Mouse (Mus musculus) ZHBTc4 (cell line): Measurements from ENCODE around the gene Rtraf.
A peak's percentile ranks its signal among the peaks of the same experiment; 100 is the strongest.

Source experiments
- DNase-seq: peaks from one replicate; pipeline ENCODE4 v3.0.0-alpha.2; 2011; ENCODE audit warnings: low read depth, low spot score

The Rtraf gene

DNA sequence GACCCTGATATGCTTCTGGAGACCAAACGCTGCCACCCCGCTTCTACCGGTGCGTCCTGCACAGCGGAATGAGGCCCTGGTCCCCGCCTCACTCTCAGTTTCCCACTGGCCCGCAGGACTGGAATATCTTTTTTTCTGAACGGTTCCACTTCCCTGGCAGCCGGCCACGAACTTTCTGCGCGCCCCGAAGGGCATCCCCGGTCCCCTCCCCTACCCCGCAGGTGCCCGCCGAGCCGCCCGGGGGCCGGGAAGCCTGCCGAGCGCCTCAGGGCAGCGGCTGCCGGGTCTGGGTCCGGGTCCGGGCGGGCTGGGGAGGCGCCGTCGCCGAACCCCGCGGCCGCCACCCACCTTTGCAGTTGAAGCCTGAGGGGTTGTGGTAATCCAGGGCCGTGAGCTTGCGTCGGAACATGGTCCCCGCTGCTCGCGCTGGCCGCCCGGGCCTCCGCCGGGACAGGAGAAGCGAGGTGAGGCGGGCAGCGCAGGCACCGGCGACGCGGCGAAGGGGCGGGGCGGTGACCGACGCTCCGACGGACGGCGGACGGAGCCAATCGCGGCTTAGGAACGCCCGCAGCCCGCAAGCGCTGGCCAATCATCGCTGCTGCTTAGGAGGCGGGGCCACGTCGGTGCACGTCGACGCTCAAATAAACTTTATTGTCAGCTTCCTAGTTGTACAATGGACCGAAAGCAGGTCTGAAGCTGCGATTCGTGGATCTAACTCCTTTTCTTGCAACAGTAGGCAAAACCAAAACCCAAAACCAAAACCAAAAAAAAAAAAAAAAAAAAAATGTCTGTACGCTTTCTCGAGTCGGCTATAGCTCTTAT, at the start of gene Rtraf:
Rtraf (minus strand) TSS at position 504 of the 822 bp plus-strand sequence.
- DNase-seq, result peak; percentile 97

DNA sequence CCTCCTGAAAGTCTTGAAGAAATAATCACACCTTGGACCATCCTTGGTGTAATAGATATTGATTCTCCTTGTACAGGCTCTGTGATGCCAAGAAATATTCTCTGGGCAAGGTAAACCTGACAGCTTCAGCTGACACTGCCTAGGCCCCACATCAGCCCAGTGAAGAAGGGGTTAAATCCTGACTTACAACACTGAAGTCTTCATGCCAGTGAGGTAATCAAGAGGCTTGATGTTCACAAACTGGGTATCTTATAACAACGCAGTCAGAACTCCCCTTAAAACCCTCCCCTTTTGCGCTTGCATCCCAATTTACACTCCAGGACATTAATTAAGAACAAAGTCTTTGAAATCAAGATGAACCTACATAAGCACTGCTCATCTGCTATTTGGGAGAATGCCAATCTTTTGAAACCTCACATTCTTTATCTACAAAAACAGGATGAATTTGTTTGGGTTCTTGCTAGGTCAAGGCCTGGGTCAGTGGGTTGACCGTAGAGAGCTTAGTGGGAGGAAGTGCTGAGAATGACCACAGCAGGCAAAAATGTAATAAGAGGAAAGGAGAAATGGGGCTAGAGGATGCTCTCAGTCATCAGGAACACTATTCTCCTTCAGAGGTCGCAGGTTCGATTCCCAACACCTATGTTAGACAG, 43.8 kb upstream of the Rtraf start:
- DNase-seq, result no peak

DNA sequence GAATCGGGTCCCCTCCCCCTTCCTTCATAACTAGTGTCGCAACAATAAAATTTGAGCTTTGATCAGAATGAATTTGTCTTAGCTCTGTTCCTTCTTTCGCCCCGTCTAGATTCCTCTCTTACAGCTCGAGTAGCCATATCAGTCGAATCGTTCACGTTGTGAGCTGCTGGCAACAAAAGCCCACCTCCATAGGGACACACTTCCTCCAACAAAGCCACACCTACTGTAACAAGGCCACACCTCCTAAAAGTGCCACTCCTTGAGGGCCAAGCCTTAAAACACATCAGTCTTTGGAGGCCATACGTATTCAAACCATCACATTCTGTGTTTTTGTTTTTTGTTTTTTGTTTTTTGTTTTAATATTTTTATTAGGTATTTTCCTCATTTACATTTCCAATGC, 41.5 kb upstream of the Rtraf start:
- peak; percentile 21 for DNase-seq

DNA sequence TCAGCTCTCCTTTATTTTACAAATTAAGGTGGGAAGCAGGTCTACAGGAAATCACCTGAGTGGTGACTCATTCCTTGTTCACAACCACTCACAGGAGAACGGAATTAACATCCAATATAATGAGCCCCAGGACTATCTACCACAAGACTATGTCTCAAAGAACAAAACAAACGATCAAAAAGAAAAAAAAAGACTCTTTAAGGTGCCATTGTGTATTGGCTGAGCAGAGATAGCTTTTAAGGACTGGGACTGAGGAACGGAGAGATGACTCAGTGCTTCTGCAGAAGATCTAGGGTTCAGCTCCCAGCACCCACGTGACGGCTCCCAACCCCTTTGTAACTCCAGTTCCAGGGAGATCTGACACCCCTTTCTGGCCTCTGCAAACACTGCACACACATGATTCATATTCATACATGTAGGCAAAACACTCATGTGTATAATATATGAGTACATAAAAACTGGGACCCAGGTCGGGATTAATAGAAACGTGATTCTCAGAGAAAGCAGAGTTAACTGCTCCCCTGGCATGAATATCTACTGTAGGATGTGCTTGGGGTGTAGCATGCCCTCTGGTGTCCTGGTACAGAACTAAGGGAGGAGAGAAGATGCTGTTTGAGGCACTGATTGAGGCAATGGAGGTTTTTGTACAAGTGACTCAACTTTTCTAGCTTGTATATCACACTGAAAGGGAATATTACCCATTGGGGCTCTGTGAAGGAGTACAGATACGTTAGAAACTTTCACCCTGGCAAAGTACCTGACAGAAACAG, 37.9 kb upstream of the Rtraf start:
- DNase-seq, result peak; percentile 82

DNA sequence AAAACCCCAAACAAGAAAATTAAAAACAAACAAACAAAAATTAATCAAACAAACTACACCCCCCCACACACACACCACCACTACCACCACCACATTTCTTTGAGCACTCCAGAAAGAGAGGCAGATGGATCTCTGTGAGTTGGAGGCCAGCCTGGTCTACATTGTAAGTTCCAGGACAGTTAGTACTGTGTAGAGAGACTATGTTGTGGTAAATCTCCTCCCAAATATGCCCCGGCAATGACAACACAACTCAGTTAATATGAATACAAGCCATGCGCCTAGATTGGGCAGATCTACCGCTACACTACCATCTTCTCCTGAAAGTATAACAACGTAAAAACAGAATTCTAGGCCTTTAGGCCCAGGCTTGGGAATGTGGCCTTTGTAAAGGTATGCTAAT, 36.7 kb upstream of the Rtraf start:
- peak; percentile 54 for DNase-seq

DNA sequence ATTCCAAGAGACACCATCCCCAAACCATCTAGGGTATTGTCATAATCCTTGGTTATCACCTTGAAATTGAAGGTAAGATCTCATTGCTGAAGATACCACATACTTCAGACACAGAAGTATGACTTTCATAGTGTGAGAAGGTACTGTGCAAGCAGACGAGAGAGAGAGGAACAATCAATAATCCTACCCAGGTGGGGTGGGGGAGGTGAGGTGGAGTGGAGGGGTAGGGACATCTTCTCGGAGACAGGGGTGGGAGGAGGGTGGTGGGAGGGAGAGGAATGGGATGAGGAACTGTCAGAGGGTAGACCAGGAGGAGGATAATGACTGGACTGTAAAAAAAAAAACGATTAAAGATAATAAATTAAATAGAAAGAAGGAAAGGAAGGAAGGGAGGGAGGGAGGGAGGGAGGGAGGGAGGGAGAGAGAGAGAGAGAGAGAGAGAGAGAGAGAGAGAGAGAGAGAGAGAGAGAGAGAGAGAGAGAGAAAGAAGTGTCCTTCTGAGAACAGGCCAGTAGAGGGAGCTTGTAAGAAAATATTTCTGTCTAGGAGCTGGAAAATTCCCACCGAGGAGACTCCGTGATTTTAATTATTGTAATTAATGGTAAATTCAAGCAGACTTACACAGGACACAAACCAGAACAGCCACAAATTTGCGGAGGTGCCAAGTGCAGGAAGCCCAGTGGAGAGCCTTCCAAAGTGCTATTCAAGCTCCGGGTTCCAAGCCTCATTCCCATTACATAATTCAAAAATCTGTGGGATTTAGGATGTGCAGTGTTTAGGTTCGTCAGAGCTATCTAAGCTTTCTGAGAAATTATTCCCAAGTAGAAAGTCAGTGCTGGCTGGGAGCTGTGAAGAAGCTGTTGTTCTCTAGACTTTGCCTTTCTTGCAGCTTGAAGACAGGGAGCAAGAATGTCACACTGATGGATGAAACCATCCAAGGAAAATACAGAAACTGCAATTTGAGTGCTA, 35.5 kb upstream of the Rtraf start:
- peak; percentile 55 for DNase-seq

DNA sequence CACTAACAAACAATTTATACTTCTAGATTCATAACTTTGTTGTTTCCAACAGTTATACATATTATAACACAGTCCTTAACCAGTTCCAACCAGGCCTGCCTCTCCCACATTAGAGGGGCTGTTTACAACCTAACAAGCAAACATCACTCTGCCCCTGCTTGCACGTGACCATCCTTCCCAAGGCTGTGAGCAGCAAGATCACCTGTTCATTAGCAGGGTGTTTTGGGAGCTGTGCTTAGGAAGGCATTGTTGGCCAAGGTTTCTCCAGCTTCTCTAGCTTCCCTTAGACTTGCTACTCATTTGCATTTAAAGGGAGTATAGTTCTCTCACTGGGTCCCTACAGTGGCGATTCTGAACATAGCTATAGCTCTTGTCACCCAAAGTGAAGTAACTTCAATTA, 34.7 kb upstream of the Rtraf start:
- DNase-seq, result peak; percentile 80

DNA sequence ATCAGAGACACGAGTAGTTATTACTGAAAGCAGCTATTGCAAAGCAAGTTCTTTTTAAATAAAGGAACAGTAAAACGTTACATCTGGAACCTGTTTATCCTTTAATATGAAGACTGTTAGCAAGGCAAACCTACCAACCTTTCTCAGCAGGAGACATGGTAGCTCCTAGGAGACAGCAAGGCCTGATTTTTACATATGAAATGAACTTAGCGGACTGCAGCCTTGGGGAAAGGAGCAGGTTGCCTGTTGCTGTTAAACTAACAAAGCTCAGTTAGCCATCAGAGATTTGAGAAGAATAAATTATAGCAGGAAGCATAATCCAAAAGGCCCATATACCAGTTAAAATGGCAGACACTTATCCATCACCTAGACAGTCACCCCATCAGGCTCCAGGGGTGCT, 29.8 kb upstream of the Rtraf start:
- DNase-seq, result peak; percentile 59

DNA sequence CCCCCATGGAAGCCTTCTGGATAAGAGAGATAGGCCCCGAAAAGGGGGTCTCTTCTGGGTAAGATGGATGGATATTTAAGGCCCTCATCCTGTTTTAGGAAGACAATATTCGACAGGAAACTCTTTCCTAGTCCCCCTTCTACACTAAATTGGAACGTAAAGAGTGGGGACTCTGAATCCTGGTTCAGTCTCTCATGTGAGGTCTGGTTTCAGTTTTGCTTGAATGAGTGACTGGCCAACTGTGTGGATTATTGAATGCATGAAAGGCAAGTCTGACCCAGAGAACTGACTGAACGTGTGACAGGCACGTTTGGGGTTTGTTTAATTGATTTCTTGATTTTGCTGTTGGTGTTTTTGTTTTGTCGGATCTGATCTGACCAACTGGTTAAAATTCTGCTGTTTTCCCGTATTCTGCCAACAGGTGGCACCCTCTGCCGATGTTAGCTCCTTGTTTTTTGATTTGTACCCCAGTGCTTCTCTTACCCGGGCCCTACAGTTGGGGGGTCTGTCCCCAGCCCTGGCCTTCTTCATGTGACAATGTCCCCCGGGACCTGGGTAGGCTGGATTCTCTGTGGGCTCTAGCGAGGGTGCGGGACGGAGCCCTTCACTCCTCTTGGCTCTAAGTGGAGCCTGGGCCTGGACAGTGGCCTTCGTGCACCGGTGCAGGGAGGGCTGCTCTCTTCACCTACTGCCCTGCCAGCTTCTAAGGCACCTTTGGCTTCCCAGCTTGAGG, 16.1 kb upstream of the Rtraf start:
- peak; percentile 73 for DNase-seq

DNA sequence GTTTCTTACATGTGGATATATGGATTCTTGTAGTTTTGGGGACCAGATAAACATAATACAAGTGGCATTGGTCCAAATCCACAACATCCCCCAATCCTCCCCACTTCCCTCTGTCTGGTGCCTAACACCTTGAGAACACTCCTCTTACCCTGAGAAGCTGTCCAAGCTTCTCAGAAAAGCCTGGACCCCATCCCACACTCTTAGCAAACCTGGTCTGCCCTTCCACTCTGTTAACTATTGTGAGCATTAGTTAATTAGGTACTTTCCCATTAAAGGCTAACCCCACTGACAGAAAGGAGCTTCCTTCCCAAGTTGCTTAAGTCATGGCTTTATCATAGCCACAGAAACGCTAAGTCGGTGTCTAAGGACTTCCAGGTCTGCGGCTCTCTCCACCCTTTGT, 12.7 kb upstream of the Rtraf start:
- DNase-seq, result no peak

DNA sequence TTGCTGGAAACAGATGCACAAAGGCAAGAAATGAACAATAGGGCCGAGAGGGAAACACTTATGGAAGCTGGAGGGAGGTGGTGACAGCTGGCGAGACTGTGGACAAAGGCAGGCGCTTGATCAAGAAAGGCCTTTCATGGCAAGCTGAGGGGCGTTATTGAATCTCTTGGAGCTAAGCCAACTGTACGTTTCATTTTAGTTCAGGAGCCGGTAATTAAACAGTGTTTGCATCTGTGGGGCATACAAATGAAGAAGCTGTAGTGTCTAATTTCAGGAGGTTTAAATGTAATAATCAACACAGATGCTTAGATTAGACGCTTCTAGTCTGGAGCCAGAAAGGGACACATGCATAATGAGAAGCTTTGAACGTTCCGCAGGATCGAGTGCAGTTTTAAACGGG, 1.9 kb upstream of the Rtraf start:
- no peak for DNase-seq

DNA sequence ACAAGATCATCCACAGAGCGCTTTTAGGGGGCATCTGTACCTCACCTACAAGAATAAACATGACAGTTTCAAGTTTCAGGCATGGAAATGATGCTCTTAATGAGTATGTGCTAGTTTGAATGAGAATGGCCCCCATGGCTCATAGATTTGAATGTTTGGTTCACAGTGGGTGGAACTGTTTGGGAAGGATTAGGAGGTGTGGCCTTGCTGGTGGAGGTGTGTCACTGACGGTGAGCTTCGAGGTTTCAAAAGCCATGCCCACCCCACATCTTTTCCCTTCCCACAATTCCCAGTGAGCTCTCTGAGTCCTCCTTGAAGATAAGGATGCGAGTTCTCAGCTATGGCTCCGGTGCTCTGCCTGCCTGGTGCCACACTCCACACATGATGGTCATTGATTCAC, 1.9 kb downstream of the Rtraf start:
- DNase-seq, result peak; percentile 59

DNA sequence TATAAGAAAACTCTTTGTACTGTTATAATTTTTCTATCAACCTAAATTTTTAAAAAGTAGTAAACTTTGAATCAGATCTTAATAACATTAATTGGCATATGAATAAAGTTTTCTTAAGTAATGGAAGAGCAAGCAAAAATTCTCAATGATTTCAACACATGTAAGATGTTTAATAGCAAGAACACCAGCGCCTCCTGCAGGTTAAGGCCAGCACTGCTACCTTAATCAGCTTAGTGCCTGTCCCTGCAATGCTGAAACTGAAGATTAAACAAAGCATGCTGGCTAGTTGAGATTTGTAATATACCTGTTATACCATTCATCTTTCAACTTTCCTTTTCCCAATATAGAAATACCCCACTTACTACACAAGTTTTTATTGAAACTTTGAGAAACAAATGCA, 5.7 kb downstream of the Rtraf start:
- DNase-seq, result peak; percentile 79

DNA sequence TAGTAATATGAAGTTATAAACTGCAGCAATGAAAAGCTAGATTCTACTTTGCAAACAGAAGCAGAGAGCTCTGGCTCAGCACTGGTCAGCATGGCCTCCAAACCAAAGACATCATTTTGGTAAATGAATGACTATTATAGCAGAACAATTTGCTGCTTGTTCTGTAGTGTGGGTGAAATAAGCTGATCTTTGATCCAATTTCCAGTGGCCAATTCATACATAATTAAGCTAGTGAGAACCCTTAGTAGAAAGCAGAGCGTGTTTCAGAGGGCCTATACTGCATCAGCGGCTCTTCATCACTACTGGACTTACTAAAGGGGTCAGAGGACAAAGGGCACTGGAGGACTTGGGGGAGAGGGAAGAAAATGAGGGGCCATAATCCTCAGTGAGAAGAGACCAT, 10.6 kb downstream of the Rtraf start:
- DNase-seq, result no peak

DNA sequence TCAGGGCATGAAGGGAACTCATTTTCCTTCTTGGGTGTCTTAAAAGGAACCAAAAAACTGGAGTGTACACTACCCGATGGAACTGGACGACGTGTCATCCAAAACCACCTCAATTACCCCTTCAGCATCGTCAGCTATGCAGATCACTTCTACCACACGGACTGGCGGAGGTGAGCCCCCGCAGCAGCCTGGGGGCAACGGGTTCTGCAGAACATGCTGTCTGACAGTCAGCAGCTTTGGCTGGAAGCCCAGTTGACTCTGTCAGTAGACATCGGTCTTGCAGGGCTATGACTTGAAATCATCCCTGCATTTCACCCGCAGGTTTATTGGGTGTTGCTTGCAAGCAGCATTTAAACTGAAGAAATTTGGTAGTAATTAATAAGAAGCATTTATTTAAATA, 13.7 kb downstream of the Rtraf start:
- DNase-seq, result no peak

DNA sequence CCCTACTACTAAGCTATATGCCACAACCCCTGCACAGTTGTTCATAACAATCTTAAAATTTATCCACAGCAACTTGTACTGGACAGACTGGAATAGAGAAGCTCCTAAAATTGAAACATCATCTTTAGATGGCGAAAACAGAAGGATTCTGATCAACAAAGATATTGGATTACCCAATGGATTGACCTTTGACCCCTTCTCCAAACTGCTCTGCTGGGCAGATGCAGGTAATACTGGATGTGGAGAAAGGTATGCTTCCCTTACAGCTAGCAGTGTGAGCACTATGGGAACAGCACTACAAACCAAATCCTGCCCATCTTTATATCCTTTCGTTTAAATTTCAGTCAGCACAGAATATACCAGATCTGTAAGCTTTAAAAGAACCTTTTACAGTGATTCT, 15.8 kb downstream of the Rtraf start:
- no peak for DNase-seq

DNA sequence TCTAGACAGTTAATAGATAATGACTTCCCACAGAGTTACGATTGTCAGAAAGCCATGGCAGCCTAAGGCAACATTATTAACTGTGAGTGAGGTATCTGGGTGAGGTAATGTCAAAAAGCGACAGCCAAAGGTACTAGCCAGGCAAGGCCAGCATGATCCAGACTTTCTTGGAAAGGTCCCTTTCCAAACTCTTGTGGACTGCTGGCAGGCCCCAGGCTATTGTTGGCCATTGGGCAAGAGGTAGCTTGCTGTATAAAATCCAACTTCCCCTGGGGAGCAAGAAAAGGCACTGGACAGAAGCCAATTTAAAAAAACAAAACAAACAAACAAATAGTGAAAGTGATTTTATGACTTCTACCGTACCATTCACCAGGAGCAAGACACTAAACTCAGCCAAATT, 16.3 kb downstream of the Rtraf start:
- DNase-seq, result no peak

DNA sequence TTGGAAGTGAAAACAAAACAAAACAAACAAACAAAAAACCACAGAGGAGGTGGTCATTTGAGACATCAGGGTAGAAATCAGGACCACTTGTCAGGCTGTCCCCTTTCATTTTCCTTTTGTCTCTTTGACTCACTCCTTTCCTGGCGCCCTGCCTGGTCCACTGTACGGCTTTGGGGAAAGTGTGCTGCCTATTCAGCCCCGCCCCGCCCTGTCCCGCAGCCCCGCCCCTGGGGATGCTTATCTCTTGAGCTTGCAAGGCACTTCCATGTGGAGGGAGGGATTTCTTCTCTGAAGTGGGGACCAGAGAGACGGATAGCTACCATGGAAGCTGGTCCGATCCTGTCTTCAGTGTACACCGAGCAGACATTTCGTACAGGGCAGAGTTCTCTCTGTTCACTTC, 20.0 kb downstream of the Rtraf start:
- peak; percentile 86 for DNase-seq

DNA sequence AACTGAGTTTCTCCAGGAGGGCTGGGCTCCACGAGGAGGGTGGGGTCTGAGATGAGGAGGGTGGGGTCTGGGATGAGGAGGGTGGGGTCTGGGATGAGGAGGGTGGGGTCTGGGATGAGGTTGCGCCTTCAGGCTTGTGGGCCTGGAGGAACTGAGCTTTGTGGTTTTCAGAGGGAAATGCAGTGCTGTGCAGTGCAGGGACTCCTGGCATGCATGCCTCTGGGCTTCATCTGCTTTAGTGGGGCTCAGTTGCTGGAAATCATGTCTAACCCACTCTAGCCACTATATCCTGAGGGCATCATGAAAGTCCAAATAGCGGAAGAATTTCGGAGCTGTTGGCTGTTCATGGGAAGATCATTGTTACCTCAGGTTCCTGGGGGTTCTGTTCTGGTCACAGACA, 20.4 kb downstream of the Rtraf start:
- peak; percentile 43 for DNase-seq

DNA sequence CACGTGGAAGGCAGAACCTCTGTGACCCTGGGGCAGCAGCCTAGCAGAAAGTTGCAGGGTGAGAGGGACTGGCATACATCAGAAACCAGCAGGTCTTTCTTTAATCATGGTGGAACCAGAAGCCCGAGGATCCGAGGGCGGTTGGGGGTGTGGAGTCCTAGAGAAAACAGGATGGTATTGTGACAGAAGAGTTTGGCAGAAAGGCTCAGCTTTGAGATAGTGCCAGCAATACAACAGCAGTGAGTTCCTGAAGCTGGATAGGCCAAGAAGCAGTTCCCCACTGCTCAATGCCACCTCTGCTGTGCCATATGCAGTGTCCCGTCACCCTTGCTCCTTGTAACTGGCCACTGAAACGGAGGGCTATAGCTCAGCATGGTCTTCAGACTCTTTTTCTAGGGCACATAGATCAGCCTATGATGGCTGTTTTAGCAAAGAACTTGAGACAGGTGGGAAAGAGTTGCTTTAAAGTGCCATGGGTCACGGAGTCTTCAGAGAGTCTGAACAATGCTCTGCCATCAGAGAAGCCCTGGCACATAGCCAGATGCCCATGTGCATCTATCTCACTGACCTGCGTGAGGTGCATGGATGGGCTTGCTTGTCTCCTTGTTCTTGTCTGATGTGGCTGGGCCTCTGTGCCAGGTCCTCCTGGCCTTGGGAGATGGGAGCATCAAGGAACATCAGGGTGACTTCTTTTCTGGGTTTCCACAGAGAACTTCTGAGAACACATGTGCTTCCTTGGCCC, 22.0 kb downstream of the Rtraf start:
- no peak for DNase-seq
